Mouse (Mus musculus) stomach, postnatal 0 days (tissue): Measurements from ENCODE around the gene Sgpl1. TPM values are rescaled to one million over a fixed set of nuclear protein-coding genes. Genes with fewer than 3 reads are reported as not detected.

ENCODE experiments used
- ATAC-seq: fragments of 200-750 bp; cut with Nextera tagmentation; 2 replicates; pipeline ENCODE4 v1.8.0; 2017; ENCODE audit not compliant: low FRiP score, low TSS enrichment
- DNase-seq: peaks from one replicate; pipeline ENCODE4 v3.0.0-alpha.2; 2016; ENCODE audit warnings: low spot score
- H3K27ac ChIP-seq: fragments of 300-500 bp; sonication (generic); replicated peaks from 2 replicates; pipeline ENCODE4 v1.5.1; 2014; ENCODE audit warnings: mild to moderate bottlenecking, control low read depth
- H3K27me3 ChIP-seq: fragments of 300-500 bp; sonication (generic); 2 replicates; pipeline ENCODE4 v1.6.1; 2014; ENCODE audit warnings: low read length; ENCODE audit not compliant: control insufficient read depth, insufficient read depth
- H3K36me3 ChIP-seq: fragments of 300-500 bp; sonication (generic); 2 replicates; pipeline ENCODE4 v1.6.1; 2014; ENCODE audit warnings: low read length, mixed read lengths; ENCODE audit not compliant: control insufficient read depth, insufficient read depth
- H3K4me1 ChIP-seq: fragments of 300-500 bp; sonication (generic); replicated peaks from 2 replicates; pipeline ENCODE4 v1.6.1; 2014; ENCODE audit warnings: antibody characterized with exemption; ENCODE audit not compliant: control insufficient read depth, insufficient read depth
- H3K4me2 ChIP-seq: fragments of 300-500 bp; sonication (generic); replicated peaks from 2 replicates; pipeline ENCODE4 v1.6.1; 2014; ENCODE audit warnings: low read depth, mild to moderate bottlenecking, control low read depth, moderate library complexity
- H3K4me3 ChIP-seq: fragments of 300-500 bp; sonication (generic); 2 replicates; pipeline ENCODE4 v1.5.1; 2014; ENCODE audit warnings: low read depth, low read length, control low read depth
- H3K9ac ChIP-seq: fragments of 300-500 bp; sonication (generic); 2 replicates; pipeline ENCODE4 v1.6.1; 2014; ENCODE audit warnings: mild to moderate bottlenecking, low read length, control low read depth, mixed read lengths
- H3K9me3 ChIP-seq: fragments of 300-500 bp; sonication (generic); 2 replicates; pipeline ENCODE4 v1.6.1; 2016; ENCODE audit warnings: low read length; ENCODE audit not compliant: control insufficient read depth
- CTCF ChIP-seq: IDR thresholded peaks from 2 replicates; pipeline ENCODE4 v1.5.1; 2016; ENCODE audit warnings: antibody characterized with exemption, low read depth, mild to moderate bottlenecking, moderate library complexity
- EP300 ChIP-seq: optimal IDR thresholded peaks from 2 replicates; pipeline ENCODE3; 2016; ENCODE audit warnings: antibody characterized with exemption
- WGBS: fragments of 180-500 bp; shearing (Covaris S2); extraction: QIAGEN DNeasy Blood & Tissue Kit; methylation state at CpG from one replicate; pipeline ENCODE4 v1.1.7; 2014; 5-methylcytosine and 5-hydroxymethylcytosine counted together
- polyA plus RNA-seq: library from polyadenylated mRNA; unstranded; fragments of >200 nt; fragmentation: Nextera tagmentation; extraction: Ambion mirVana; gene quantifications from 2 replicates; pipeline ENCODE4 v1.2.1, GENCODE M21; 2015

The Sgpl1 gene
- polyA plus RNA-seq, 1 experiment from 2014 or later: 25.0 TPM

DNA sequence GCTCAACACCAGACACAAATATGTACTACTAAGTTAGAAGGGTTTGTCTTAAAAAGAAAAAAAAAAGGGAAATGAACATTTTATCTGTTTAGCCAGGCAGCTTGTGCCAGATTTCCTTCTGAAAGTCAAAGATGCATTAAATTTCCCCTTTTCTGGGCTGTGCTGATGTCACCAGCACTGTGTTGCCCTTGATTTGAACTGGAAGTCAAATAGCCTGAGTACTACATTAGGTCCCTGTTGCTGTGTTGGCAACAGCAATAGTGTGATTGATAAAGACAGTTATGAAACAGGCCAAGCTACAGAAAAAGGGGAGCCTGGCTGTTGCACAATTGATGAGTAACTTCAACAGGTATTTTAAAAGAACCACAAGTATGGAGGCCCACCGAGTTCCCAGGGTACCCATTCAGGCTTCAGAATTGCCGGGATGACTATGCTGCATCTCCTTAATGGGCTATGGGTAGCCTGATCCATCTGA is 33.2 kb downstream of the Sgpl1 start:
- 91% methylated on average over 2 of the region's 2 CpGs for WGBS
- no peak for TF ChIP-seq EP300
- no peak for TF ChIP-seq CTCF
- Histone ChIP-seq H3K36me3 (no peaks in the 10 kb centered on the region), H3K9ac (no peak overlapping the region), H3K27ac (no peak overlapping the region), H3K27me3 (no peaks in the 10 kb centered on the region), H3K9me3 (no peaks in the 10 kb centered on the region), H3K4me3 (no peak overlapping the region), H3K4me1 (no peaks in the 10 kb centered on the region), H3K4me2 (no peak overlapping the region)
- DNase-seq (no peak), ATAC-seq (no peak)

DNA sequence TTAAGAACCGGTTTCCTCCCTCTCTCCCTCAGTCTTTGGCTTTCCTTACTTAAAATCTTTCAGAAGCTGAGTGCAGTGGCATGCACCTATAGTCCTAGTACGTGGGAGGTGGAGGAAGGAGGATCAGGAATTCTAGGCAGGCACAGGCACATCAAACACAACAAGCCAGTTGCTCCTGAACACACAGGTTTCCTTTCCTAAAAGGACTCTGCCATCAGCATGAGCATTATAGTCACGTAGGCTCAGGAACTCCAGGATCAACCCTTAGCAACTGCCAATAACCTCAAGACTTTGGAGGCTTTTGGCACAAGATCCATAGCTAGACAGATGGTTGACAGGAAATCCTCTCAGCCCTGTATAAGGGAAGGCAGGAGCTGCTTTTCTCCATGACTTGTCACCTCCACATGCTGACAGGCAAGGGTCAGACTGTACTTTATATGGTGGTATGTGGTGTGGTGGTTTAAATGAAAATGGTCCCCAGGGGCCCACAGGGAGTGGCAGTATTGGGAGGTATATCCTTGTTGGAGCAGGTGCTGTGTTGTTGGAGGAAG is 43.9 kb downstream of the Sgpl1 start:
- ATAC-seq (no peak), DNase-seq (no peak)
- TF ChIP-seq CTCF (no peak), EP300 (no peak)
- no peaks in the 10 kb centered on the region for H3K9me3 ChIP-seq
- H3K9ac ChIP-seq: no peak overlapping the region
- no peaks in the 10 kb centered on the region for H3K4me1 ChIP-seq
- no peak overlapping the region for H3K4me3 ChIP-seq
- no peaks in the 10 kb centered on the region for H3K27me3 ChIP-seq
- H3K36me3 ChIP-seq: peaks cover 43% of the 10 kb centered on the region
- H3K4me2 ChIP-seq: no peak overlapping the region
- H3K27ac ChIP-seq: no peak overlapping the region
- 79% methylated on average over 3 of the region's 3 CpGs for WGBS

DNA sequence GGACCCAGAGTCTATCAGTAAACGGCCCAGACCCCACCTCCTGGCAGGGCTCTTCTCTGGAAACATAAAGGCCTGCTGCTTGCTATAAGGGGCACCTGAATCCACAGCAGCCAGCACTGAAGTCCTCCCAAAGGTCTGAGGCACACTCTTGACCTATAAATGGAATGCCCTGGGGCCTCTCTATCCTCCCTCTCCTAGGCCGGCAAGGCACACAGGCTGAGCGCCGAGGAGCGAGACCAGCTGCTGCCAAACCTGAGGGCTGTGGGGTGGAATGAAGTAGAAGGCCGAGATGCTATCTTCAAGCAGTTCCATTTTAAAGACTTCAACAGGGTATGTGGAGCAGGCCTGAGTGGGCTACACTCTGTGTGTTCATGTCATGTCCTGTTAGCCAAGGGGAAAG is 55.6 kb downstream of the Sgpl1 start:
- Histone ChIP-seq H3K9me3 (no peaks in the 10 kb centered on the region), H3K9ac (no peak overlapping the region), H3K4me2 (no peak overlapping the region), H3K27ac (no peak overlapping the region), H3K4me1 (no peaks in the 10 kb centered on the region), H3K4me3 (no peak overlapping the region), H3K27me3 (no peaks in the 10 kb centered on the region), H3K36me3 (peaks cover 3% of the 10 kb centered on the region; the same call in 1 of the 2 replicates)
- DNase-seq: no peak
- no peak for ATAC-seq
- WGBS: 77% methylated on average over 6 of the region's 6 CpGs
- TF ChIP-seq CTCF (no peak), EP300 (no peak)

DNA sequence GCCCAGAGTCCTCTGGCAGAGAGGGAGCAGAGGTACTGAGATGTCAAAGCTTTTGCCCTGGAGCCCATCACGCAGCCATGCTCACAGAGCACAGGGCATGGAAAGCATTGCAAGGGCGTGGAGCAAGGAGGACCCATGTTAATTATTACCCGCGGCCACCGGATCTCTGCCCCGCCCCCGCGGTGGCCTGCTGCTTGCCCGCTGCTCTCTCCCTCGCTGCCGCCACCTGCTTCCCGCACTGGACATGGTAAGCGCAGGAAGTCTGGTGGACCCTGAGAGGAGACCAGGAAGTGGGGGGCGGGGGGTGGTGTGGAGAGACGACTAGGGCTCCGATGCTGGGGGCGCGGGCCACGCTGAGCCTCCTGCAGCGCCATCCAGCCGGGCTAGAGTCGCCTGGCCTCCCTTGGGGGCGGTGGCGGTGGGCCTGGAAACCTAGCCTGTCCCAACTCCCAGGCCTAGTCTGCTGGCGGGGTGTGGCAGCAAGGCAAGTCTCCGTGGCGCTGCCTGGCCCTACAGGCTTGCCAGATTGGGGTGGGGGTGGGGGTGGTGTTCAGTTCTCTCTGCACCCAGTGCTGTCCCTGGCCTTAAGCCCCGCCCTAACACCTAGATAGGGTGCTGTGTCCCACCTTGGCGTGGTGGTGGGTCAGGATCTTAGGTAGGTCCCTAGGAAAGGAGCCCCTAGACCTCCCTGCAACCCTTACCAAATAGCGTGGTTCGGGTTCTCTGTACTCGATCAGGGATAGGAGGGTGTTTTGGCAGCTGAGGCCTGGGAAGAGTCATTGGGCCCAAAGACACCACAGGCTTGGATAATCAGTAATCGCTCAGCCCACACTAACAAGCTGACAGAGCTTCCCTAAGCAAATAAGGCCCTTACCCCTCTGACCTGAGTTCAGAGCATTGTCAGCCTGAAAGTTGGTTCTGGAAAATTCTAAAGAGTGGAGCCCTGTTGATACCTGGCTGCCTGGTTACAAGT is 58.0 kb downstream of the Sgpl1 start, which contains the start of gene Pcbd1:
Gene Pcbd1, plus strand, starts transcription at position 162 of the 973 bp plus-strand sequence.
- Histone ChIP-seq H3K36me3 (no peaks in the 10 kb centered on the region), H3K27me3 (no peaks in the 10 kb centered on the region), H3K4me1 (no peaks in the 10 kb centered on the region), H3K4me2 (peak within 1 kb of the TSS; percentile 74), H3K27ac (peak within 1 kb of the TSS; percentile 24; the same call in 1 of the 2 replicates), H3K9me3 (no peaks in the 10 kb centered on the region), H3K9ac (peak within 1 kb of the TSS; percentile 72), H3K4me3 (peak within 1 kb of the TSS; percentile 40)
- peak; percentile 92 for DNase-seq
- peak; percentile 92 for ATAC-seq
- WGBS: 10% methylated on average over 33 of the region's 33 CpGs
- TF ChIP-seq EP300: no peak
- peak; percentile 49; the same call in 1 of the 2 replicates for TF ChIP-seq CTCF

DNA sequence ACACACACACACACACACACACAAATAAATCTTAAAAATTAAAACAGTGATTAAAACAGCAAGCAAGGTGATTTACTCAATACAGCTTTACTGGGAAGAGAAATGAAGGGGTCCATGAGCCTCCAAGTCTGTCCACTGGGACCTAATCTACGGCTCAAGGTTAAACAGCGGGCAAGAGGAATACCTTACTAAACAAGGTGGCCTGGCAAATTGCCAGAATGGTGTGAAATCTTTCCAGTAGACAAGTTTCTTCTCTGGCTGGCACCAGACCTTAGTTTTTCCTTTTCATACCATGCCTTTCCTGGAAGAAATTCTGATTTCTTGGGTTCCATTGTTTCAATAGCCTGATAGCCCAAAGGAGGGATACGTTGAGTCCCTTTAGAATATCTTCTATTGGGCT is 59.0 kb downstream of the Sgpl1 start:
- DNase-seq (peak; percentile 29), ATAC-seq (no peak)
- Histone ChIP-seq H3K9ac (no peak overlapping the region), H3K9me3 (no peaks in the 10 kb centered on the region), H3K4me3 (no peak overlapping the region), H3K4me2 (no peak overlapping the region), H3K36me3 (no peaks in the 10 kb centered on the region), H3K4me1 (no peaks in the 10 kb centered on the region), H3K27ac (no peak overlapping the region), H3K27me3 (no peaks in the 10 kb centered on the region)
- WGBS: 52% methylated on average over 3 of the region's 3 CpGs
- TF ChIP-seq CTCF (no peak), EP300 (no peak)

DNA sequence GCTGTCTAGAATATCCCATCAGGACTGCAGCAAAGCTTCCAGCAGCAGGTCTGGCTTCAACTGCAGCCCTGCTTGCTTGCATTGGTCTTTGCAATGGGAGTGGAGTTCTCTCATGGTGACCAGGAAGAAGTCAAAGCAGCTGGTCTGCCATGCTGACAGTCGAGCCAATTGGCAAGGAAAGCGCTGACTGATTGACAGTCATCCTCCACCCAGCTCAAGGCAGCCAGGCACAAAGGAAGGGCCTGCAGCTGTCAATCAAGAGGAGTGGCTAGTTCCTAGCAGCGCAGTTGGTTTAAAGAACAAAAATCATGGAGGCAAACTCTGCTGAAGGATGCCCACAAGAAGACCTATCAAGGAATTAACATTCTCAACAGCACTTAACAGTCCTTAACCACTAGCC is 61.0 kb downstream of the Sgpl1 start:
- H3K9ac ChIP-seq: no peak overlapping the region
- H3K4me3 ChIP-seq: no peak overlapping the region
- DNase-seq (no peak), ATAC-seq (no peak)
- H3K27me3 ChIP-seq: no peaks in the 10 kb centered on the region
- no peaks in the 10 kb centered on the region for H3K36me3 ChIP-seq
- no peak for TF ChIP-seq CTCF
- no peak for TF ChIP-seq EP300
- 53% methylated on average over 3 of the region's 3 CpGs for WGBS
- no peaks in the 10 kb centered on the region for H3K4me1 ChIP-seq
- no peaks in the 10 kb centered on the region for H3K9me3 ChIP-seq
- no peak overlapping the region for H3K4me2 ChIP-seq
- H3K27ac ChIP-seq: no peak overlapping the region
